Mouse (Mus musculus): Measurements from ENCODE around the gene Arhgap42. TPM values are rescaled to one million over a fixed set of nuclear protein-coding genes. Genes with fewer than 3 reads are reported as not detected.

Gene Arhgap42
- polyA plus RNA-seq, 1 experiment from 2014 or later: 8.1 TPM

GRCm38 (mm10) chr9:9241202-9241795 is 2.4 kb upstream of the Arhgap42 start:
- no peak for ATAC-seq (ENCODE audit: insufficient read depth)
- Histone ChIP-seq H3K4me2 (no peak overlapping the region), H3K36me3 (replicated peaks) (no peaks in the 10 kb centered on the region), H3K4me1 (replicated peaks) (no peaks in the 10 kb centered on the region), H3K9me3 (replicated peaks) (no peaks in the 10 kb centered on the region), H3K27me3 (peaks cover 12% of the 10 kb centered on the region), H3K27ac (replicated peaks) (no peak overlapping the region), H3K4me3 (replicated peaks) (no peak overlapping the region), H3K9ac (no peak overlapping the region)
- WGBS (ENCODE audit: insufficient replicate concordance): 56% methylated on average over 7 of the region's 7 CpGs

- H3K27ac ChIP-seq (replicated peaks): no peak overlapping the region
- peak overlapping the region; percentile 58; the same call in 1 of the 2 replicates for H3K4me3 ChIP-seq (replicated peaks)
- peaks cover 12% of the 10 kb centered on the region for H3K27me3 ChIP-seq
- no peaks in the 10 kb centered on the region for H3K4me1 ChIP-seq (replicated peaks)
- H3K4me2 ChIP-seq: peak overlapping the region; percentile 57
- WGBS (ENCODE audit: insufficient replicate concordance): 39% methylated on average over 5 of the region's 5 CpGs
- ATAC-seq (ENCODE audit: insufficient read depth): no peak
- no peaks in the 10 kb centered on the region for H3K9me3 ChIP-seq (replicated peaks)
- no peak overlapping the region for H3K9ac ChIP-seq
- no peaks in the 10 kb centered on the region for H3K36me3 ChIP-seq (replicated peaks)
These were observed 1.4 kb downstream of the Arhgap42 start for GRCm38 (mm10) chr9:9237511-9237910.

GRCm38 (mm10) chr9:9229662-9230061 is 9.2 kb downstream of the Arhgap42 start:
- H3K9me3 ChIP-seq (replicated peaks): no peaks in the 10 kb centered on the region
- no peaks in the 10 kb centered on the region for H3K27me3 ChIP-seq
- no peak overlapping the region for H3K9ac ChIP-seq
- H3K4me3 ChIP-seq (replicated peaks): no peak overlapping the region
- H3K4me1 ChIP-seq (replicated peaks): no peaks in the 10 kb centered on the region
- H3K27ac ChIP-seq (replicated peaks): no peak overlapping the region
- no peak overlapping the region for H3K4me2 ChIP-seq
- no peaks in the 10 kb centered on the region for H3K36me3 ChIP-seq (replicated peaks)
- ATAC-seq (ENCODE audit: insufficient read depth): no peak
- WGBS (ENCODE audit: insufficient replicate concordance): 61% methylated on average over 3 of the region's 3 CpGs

GRCm38 (mm10) chr9:9224837-9225236 is 14.1 kb downstream of the Arhgap42 start:
- Histone ChIP-seq H3K4me1 (replicated peaks) (no peaks in the 10 kb centered on the region), H3K4me2 (no peak overlapping the region), H3K9me3 (replicated peaks) (no peaks in the 10 kb centered on the region), H3K27me3 (no peaks in the 10 kb centered on the region), H3K4me3 (replicated peaks) (no peak overlapping the region), H3K9ac (no peak overlapping the region), H3K36me3 (replicated peaks) (no peaks in the 10 kb centered on the region), H3K27ac (replicated peaks) (no peak overlapping the region)
- WGBS (ENCODE audit: insufficient replicate concordance): 53% methylated on average over 1 of the region's 1 CpGs
- ATAC-seq (ENCODE audit: insufficient read depth): no peak

GRCm38 (mm10) chr9:9223384-9223783 is 15.5 kb downstream of the Arhgap42 start:
- WGBS (ENCODE audit: insufficient replicate concordance): 61% methylated on average over 3 of the region's 3 CpGs
- H3K4me1 ChIP-seq (replicated peaks): no peaks in the 10 kb centered on the region

GRCm38 (mm10) chr9:9221950-9222486 is 16.9 kb downstream of the Arhgap42 start:
- Histone ChIP-seq H3K9ac (no peak overlapping the region), H3K36me3 (replicated peaks) (no peaks in the 10 kb centered on the region), H3K4me1 (replicated peaks) (no peaks in the 10 kb centered on the region), H3K4me2 (no peak overlapping the region), H3K9me3 (replicated peaks) (no peaks in the 10 kb centered on the region), H3K27me3 (no peaks in the 10 kb centered on the region), H3K4me3 (replicated peaks) (no peak overlapping the region), H3K27ac (replicated peaks) (0 out of 2 replicates have a peak overlapping the region, but pooled peaks have one; percentile 14)
- no peak for ATAC-seq (ENCODE audit: insufficient read depth)
- WGBS (ENCODE audit: insufficient replicate concordance): 55% methylated on average over 3 of the region's 3 CpGs

More at GRCm38 (mm10) chr9:9223384-9223783, 15.5 kb downstream of the Arhgap42 start:
- H3K27me3 ChIP-seq: no peaks in the 10 kb centered on the region
- no peak overlapping the region for H3K27ac ChIP-seq (replicated peaks)
- no peaks in the 10 kb centered on the region for H3K9me3 ChIP-seq (replicated peaks)
- H3K4me2 ChIP-seq: no peak overlapping the region
- ATAC-seq (ENCODE audit: insufficient read depth): no peak
- no peaks in the 10 kb centered on the region for H3K36me3 ChIP-seq (replicated peaks)
- H3K4me3 ChIP-seq (replicated peaks): no peak overlapping the region
- no peak overlapping the region for H3K9ac ChIP-seq

- ATAC-seq (ENCODE audit: insufficient read depth): no peak; the same call in 1 of the 2 replicates
- 42% methylated on average over 4 of the region's 4 CpGs for WGBS (ENCODE audit: insufficient replicate concordance)
- Histone ChIP-seq H3K9me3 (replicated peaks) (no peaks in the 10 kb centered on the region), H3K27ac (replicated peaks) (0 out of 2 replicates have a peak overlapping the region, but pooled peaks have one; percentile 24), H3K36me3 (replicated peaks) (no peaks in the 10 kb centered on the region), H3K4me2 (peak overlapping the region; percentile 23; the same call in 1 of the 2 replicates), H3K4me1 (replicated peaks) (no peaks in the 10 kb centered on the region), H3K9ac (no peak overlapping the region), H3K27me3 (no peaks in the 10 kb centered on the region), H3K4me3 (replicated peaks) (no peak overlapping the region)
These were observed 17.7 kb downstream of the Arhgap42 start for GRCm38 (mm10) chr9:9221185-9221584.

GRCm38 (mm10) chr9:9218301-9218700 is 20.6 kb downstream of the Arhgap42 start:
- 0 out of 2 replicates have a peak, but pooled peaks cover 5% of the 10 kb centered on the region for H3K4me1 ChIP-seq (replicated peaks)
- no peak overlapping the region for H3K4me2 ChIP-seq
- no peaks in the 10 kb centered on the region for H3K9me3 ChIP-seq (replicated peaks)
- H3K4me3 ChIP-seq (replicated peaks): no peak overlapping the region
- no peaks in the 10 kb centered on the region for H3K36me3 ChIP-seq (replicated peaks)
- WGBS (ENCODE audit: insufficient replicate concordance): 47% methylated on average over 2 of the region's 2 CpGs
- no peak for ATAC-seq (ENCODE audit: insufficient read depth)
- H3K27ac ChIP-seq (replicated peaks): no peak overlapping the region
- H3K9ac ChIP-seq: no peak overlapping the region
- H3K27me3 ChIP-seq: no peaks in the 10 kb centered on the region

GRCm38 (mm10) chr9:9214849-9215248 is 24.1 kb downstream of the Arhgap42 start:
- ATAC-seq (ENCODE audit: insufficient read depth): no peak
- H3K9me3 ChIP-seq (replicated peaks): no peaks in the 10 kb centered on the region
- H3K27me3 ChIP-seq: no peaks in the 10 kb centered on the region
- H3K4me2 ChIP-seq: no peak overlapping the region
- no peaks in the 10 kb centered on the region for H3K36me3 ChIP-seq (replicated peaks)
- 0 out of 2 replicates have a peak, but pooled peaks cover 5% of the 10 kb centered on the region for H3K4me1 ChIP-seq (replicated peaks)
- no peak overlapping the region for H3K9ac ChIP-seq
- no peak overlapping the region for H3K27ac ChIP-seq (replicated peaks)
- 47% methylated on average over 5 of the region's 5 CpGs for WGBS (ENCODE audit: insufficient replicate concordance)
- no peak overlapping the region for H3K4me3 ChIP-seq (replicated peaks)

GRCm38 (mm10) chr9:9214296-9214695 is 24.6 kb downstream of the Arhgap42 start:
- Histone ChIP-seq H3K27ac (replicated peaks) (no peak overlapping the region), H3K4me3 (replicated peaks) (no peak overlapping the region), H3K9ac (no peak overlapping the region), H3K36me3 (replicated peaks) (no peaks in the 10 kb centered on the region), H3K4me1 (replicated peaks) (0 out of 2 replicates have a peak, but pooled peaks cover 5% of the 10 kb centered on the region), H3K27me3 (no peaks in the 10 kb centered on the region), H3K4me2 (no peak overlapping the region), H3K9me3 (replicated peaks) (no peaks in the 10 kb centered on the region)
- ATAC-seq (ENCODE audit: insufficient read depth): no peak

GRCm38 (mm10) chr9:9211411-9212087 is 27.4 kb downstream of the Arhgap42 start:
- no peak overlapping the region for H3K9ac ChIP-seq
- WGBS (ENCODE audit: insufficient replicate concordance): 47% methylated on average over 3 of the region's 3 CpGs
- 0 out of 2 replicates have a peak, but pooled peaks cover 5% of the 10 kb centered on the region for H3K4me1 ChIP-seq (replicated peaks)
- H3K27ac ChIP-seq (replicated peaks): no peak overlapping the region
- H3K36me3 ChIP-seq (replicated peaks): no peaks in the 10 kb centered on the region
- no peaks in the 10 kb centered on the region for H3K9me3 ChIP-seq (replicated peaks)
- H3K4me2 ChIP-seq: no peak overlapping the region
- H3K4me3 ChIP-seq (replicated peaks): no peak overlapping the region
- no peaks in the 10 kb centered on the region for H3K27me3 ChIP-seq
- no peak for ATAC-seq (ENCODE audit: insufficient read depth)

Data from liver, embryonic 15.5 days (tissue).